Mouse (Mus musculus) CH12.LX (cell line): ENCODE data around the gene Pygm. TPM values are rescaled to one million over a fixed set of nuclear protein-coding genes. Genes with fewer than 3 reads are reported as not detected.

ENCODE experiments used
- DNase-seq: peaks from one replicate; pipeline ENCODE4 v3.0.0-alpha.2; 2013; ENCODE audit errors: extremely low read depth
- H3K27ac ChIP-seq: 2 replicates; pipeline ENCODE4 v1.5.1; 2012; ENCODE audit warnings: low read depth, mild to moderate bottlenecking, control low read depth, moderate library complexity; ENCODE audit not compliant: insufficient read depth
- H3K27me3 ChIP-seq: replicated peaks from 2 replicates; pipeline ENCODE3; 2012; ENCODE audit warnings: inconsistent platforms
- H3K36me3 ChIP-seq, 2 experiments: replicated peaks in 1 of 2; 2 replicates each; pipeline versions ENCODE3 to v1.6.1; 2012; ENCODE audit warnings: inconsistent platforms in 1 of 2, low read length in 1 of 2, mild to moderate bottlenecking in 1 of 2, mixed read lengths in 1 of 2, moderate library complexity in 1 of 2; ENCODE audit not compliant: control insufficient read depth in 1 of 2, insufficient read depth in 1 of 2
- H3K4me1 ChIP-seq, 2 experiments: 2 replicates each; pipeline ENCODE4 v1.6.1; 2012; ENCODE audit warnings: inconsistent platforms in 1 of 2, moderate library complexity in 1 of 2; ENCODE audit not compliant: insufficient read depth in 2 of 2, control insufficient read depth in 1 of 2
- H3K4me2 ChIP-seq: 2 replicates; pipeline ENCODE4 v1.6.1; 2012; ENCODE audit warnings: low read depth, mild to moderate bottlenecking, control low read depth; ENCODE audit not compliant: poor library complexity, insufficient read depth, severe bottlenecking
- H3K4me3 ChIP-seq, 3 experiments: fragments of 150-350 bp in 1 of 3; sonication (generic) in 1 of 3; replicated peaks in 1 of 3; 2 replicates each; pipeline versions ENCODE3 to v1.5.1; 2011 to 2012; ENCODE audit warnings: low read depth in 2 of 3, low read length in 2 of 3, mild to moderate bottlenecking in 2 of 3, moderate library complexity in 2 of 3, control low read depth in 1 of 3, improper control_type of control experiment in 1 of 3, inconsistent platforms in 1 of 3, mixed read lengths in 1 of 3; ENCODE audit not compliant: poor library complexity in 1 of 3
- H3K79me2 ChIP-seq: replicated peaks from 2 replicates; pipeline ENCODE4 v1.6.1; 2012; ENCODE audit warnings: mild to moderate bottlenecking, moderate library complexity; ENCODE audit not compliant: control insufficient read depth, poor library complexity, insufficient read depth, severe bottlenecking; ENCODE audit errors: extremely low read depth
- H3K9ac ChIP-seq: 2 replicates; pipeline ENCODE4 v1.6.1; 2012; ENCODE audit warnings: low read depth, mild to moderate bottlenecking, control low read depth, moderate library complexity; ENCODE audit not compliant: insufficient read depth
- H3K9me3 ChIP-seq: replicated peaks from 2 replicates; pipeline ENCODE3; 2012; ENCODE audit warnings: low read length, inconsistent platforms, mixed read lengths
- BHLHE40 ChIP-seq: IDR thresholded peaks from 2 replicates; pipeline ENCODE4 v1.6.1; 2011; ENCODE audit warnings: mild to moderate bottlenecking, low read depth, low read length, improper control_type of control experiment
- CHD1 ChIP-seq: IDR thresholded peaks from 2 replicates; pipeline ENCODE4 v1.6.1; 2012; ENCODE audit warnings: low read depth, low read length, improper control_type of control experiment, inconsistent platforms
- CHD2 ChIP-seq: IDR thresholded peaks from 2 replicates; pipeline ENCODE4 v1.6.1; 2011; ENCODE audit warnings: low read length, improper control_type of control experiment
- E2F4 ChIP-seq: IDR thresholded peaks from 2 replicates; pipeline ENCODE4 v1.6.1; 2011; ENCODE audit warnings: low read depth, low read length, improper control_type of control experiment; ENCODE audit not compliant: insufficient replicate concordance
- ELF1 ChIP-seq: IDR thresholded peaks from 2 replicates; pipeline ENCODE4 v1.6.1; 2014; ENCODE audit warnings: low read depth, mild to moderate bottlenecking, inconsistent platforms, low read length, improper control_type of control experiment
- EP300 ChIP-seq: IDR thresholded peaks from 2 replicates; pipeline ENCODE4 v1.6.1; 2011; ENCODE audit warnings: low read length, improper control_type of control experiment
- GABPA ChIP-seq: IDR thresholded peaks from 2 replicates; pipeline ENCODE4 v1.6.1; 2012; ENCODE audit warnings: low read depth, low read length, improper control_type of control experiment, inconsistent platforms; ENCODE audit not compliant: insufficient replicate concordance
- IRF4 ChIP-seq: IDR thresholded peaks from 2 replicates; pipeline ENCODE4 v1.6.1; 2014; ENCODE audit warnings: low read depth, mild to moderate bottlenecking, inconsistent platforms, low read length, improper control_type of control experiment
- KAT2A ChIP-seq: IDR thresholded peaks from 2 replicates; pipeline ENCODE4 v1.6.1; 2012; ENCODE audit warnings: low read length, improper control_type of control experiment, inconsistent platforms; ENCODE audit not compliant: insufficient replicate concordance
- MAFK ChIP-seq: IDR thresholded peaks from 2 replicates; pipeline ENCODE4 v1.6.1; 2011; ENCODE audit warnings: low read length, improper control_type of control experiment; ENCODE audit not compliant: insufficient replicate concordance
- MAX ChIP-seq: IDR thresholded peaks from 2 replicates; pipeline ENCODE4 v1.6.1; 2011; ENCODE audit warnings: low read length, improper control_type of control experiment
- MAZ ChIP-seq: IDR thresholded peaks from 2 replicates; pipeline ENCODE4 v1.6.1; 2012; ENCODE audit warnings: low read depth, mild to moderate bottlenecking, inconsistent platforms, low read length, improper control_type of control experiment, moderate library complexity
- NRF1 ChIP-seq: IDR thresholded peaks from 2 replicates; pipeline ENCODE4 v1.6.1; 2014; ENCODE audit warnings: low read depth, mild to moderate bottlenecking, inconsistent platforms, low read length, improper control_type of control experiment, moderate library complexity
- POLR2A ChIP-seq: IDR thresholded peaks from 2 replicates; pipeline ENCODE4 v1.6.1; 2011; ENCODE audit warnings: low read depth, mild to moderate bottlenecking, improper control_type of control experiment, low read length
- POLR2AphosphoS2 ChIP-seq: IDR thresholded peaks from 2 replicates; pipeline ENCODE4 v1.6.1; 2011; ENCODE audit warnings: low read depth, low read length, improper control_type of control experiment
- RAD21 ChIP-seq: IDR thresholded peaks from 2 replicates; pipeline ENCODE4 v1.6.1; 2011; ENCODE audit warnings: low read depth, mild to moderate bottlenecking, low read length, improper control_type of control experiment, moderate library complexity
- RCOR1 ChIP-seq: conservative IDR thresholded peaks from 2 replicates; pipeline ENCODE4 v1.6.1; 2012; ENCODE audit warnings: low read depth, mild to moderate bottlenecking, inconsistent platforms, low read length, improper control_type of control experiment
- SIN3A ChIP-seq: IDR thresholded peaks from 2 replicates; pipeline ENCODE4 v1.6.1; 2012; ENCODE audit warnings: low read length, improper control_type of control experiment, inconsistent platforms
- SMC3 ChIP-seq: IDR thresholded peaks from 2 replicates; pipeline ENCODE4 v1.6.1; 2011; ENCODE audit warnings: low read depth, low read length, improper control_type of control experiment
- TCF12 ChIP-seq: IDR thresholded peaks from 2 replicates; pipeline ENCODE4 v1.6.1; 2014; ENCODE audit warnings: low read depth, mild to moderate bottlenecking, inconsistent platforms, low read length, improper control_type of control experiment
- UBTF ChIP-seq: IDR thresholded peaks from 2 replicates; pipeline ENCODE4 v1.6.1; 2012; ENCODE audit warnings: low read depth, mild to moderate bottlenecking, inconsistent platforms, low read length, improper control_type of control experiment, moderate library complexity
- USF2 ChIP-seq: conservative IDR thresholded peaks from 2 replicates; pipeline ENCODE4 v1.6.1; 2011; ENCODE audit warnings: low read depth, low read length, improper control_type of control experiment
- ZKSCAN1 ChIP-seq: IDR thresholded peaks from 2 replicates; pipeline ENCODE4 v1.6.1; 2012; ENCODE audit warnings: low read depth, inconsistent platforms, low read length, improper control_type of control experiment, borderline replicate concordance
- ZMIZ1 ChIP-seq: IDR thresholded peaks from 2 replicates; pipeline ENCODE4 v1.6.1; 2012; ENCODE audit warnings: low read depth, mild to moderate bottlenecking, inconsistent platforms, low read length, improper control_type of control experiment
- ZNF384 ChIP-seq: IDR thresholded peaks from 2 replicates; pipeline ENCODE4 v1.6.1; 2012; ENCODE audit warnings: low read depth, low read length, improper control_type of control experiment, inconsistent platforms
- dilution Hi-C: fragments of 300-500 bp; cut with MboI; formaldehyde crosslinking; loops from 2 replicates; pipeline ENCODE4 v1.14.3; 2020; ENCODE audit warnings: low sequenced_read_pairs; ENCODE audit not compliant: extremely low pct_unique_long_range_greater_than_20kb, extremely low pct_ligation_motif_present
- in situ Hi-C: fragments of 300-500 bp; cut with MboI; formaldehyde crosslinking; loops from 3 replicates; pipeline ENCODE4 v1.14.3; 2019; ENCODE audit warnings: low sequenced_read_pairs, low pct_ligation_motif_present, low pct_unique_long_range_greater_than_20kb, mixed read lengths
- polyA plus RNA-seq: library from polyadenylated mRNA; unstranded; fragments of >175 nt; gene quantifications from 2 replicates; pipeline ENCODE4 v1.2.1, GENCODE M21; 2012; ENCODE audit warnings: low read depth; ENCODE audit not compliant: insufficient read length
- total RNA-seq, 2 experiments: library from RNA; depleted of rRNA; stranded (reverse); fragments of 300-350 nt in 1 of 2; fragments of >200 nt in 1 of 2; gene quantifications; 2 replicates each; pipeline ENCODE4 v1.2.3; 2012 to 2014

The Pygm gene
- total and polyA plus RNA-seq, 3 experiments: 0.32 to 2.0 (median 0.47) TPM

GRCm38 (mm10) chr19:6340524-6341452 lies 43.4 kb upstream of the Pygm start, which contains the start of gene Map4k2 (continued):
- TF ChIP-seq SMC3: no peak
- 0 out of 2 replicates have a peak, but pooled peaks have one; percentile 55 for TF ChIP-seq RCOR1
- no peak for TF ChIP-seq MAX
- no peak for TF ChIP-seq ZNF384
- TF ChIP-seq MAZ: peak; percentile 92
- TF ChIP-seq MAFK: no peak
- TF ChIP-seq ZMIZ1: no peak
- no peak for TF ChIP-seq UBTF
- TF ChIP-seq KAT2A: 0 out of 2 replicates have a peak, but pooled peaks have one; percentile 58
- TF ChIP-seq TCF12: peak; percentile 81
- TF ChIP-seq CHD2: peak; percentile 89
- no peak for TF ChIP-seq RAD21
- TF ChIP-seq USF2: no peak
- TF ChIP-seq POLR2AphosphoS2: peak; percentile 36; the same call in 1 of the 2 replicates
- peak; percentile 75 for TF ChIP-seq IRF4
- peak; percentile 55 for TF ChIP-seq NRF1

- H3K4me1 ChIP-seq: peaks cover 38 to 72% of the 10 kb centered on the region in 2 experiments
- H3K79me2 ChIP-seq: peaks cover 17% of the 10 kb centered on the region
- peak overlapping the region; percentile 77 for H3K27ac ChIP-seq
- in situ Hi-C loops: no loop called here
- dilution Hi-C loops: no loop called here
- peak overlapping the region; percentile 81 for H3K9ac ChIP-seq
- no peak for DNase-seq
- peak overlapping the region; percentile 90 for H3K4me2 ChIP-seq
- no peaks in the 10 kb centered on the region for H3K9me3 ChIP-seq
- H3K27me3 ChIP-seq: no peaks in the 10 kb centered on the region
- TF ChIP-seq GABPA (no peak), EP300 (no peak), POLR2A (no peak), POLR2AphosphoS2 (no peak), ELF1 (0 out of 2 replicates have a peak, but pooled peaks have one; percentile 20), ZMIZ1 (no peak), CHD1 (0 out of 2 replicates have a peak, but pooled peaks have one; percentile 17), RCOR1 (no peak), SIN3A (0 out of 2 replicates have a peak, but pooled peaks have one; percentile 4), E2F4 (no peak), ZKSCAN1 (no peak), BHLHE40 (peak; percentile 48)
- peak overlapping the region; percentile 75 to 96 (median 90) for H3K4me3 ChIP-seq
- peaks cover 62 to 75% of the 10 kb centered on the region in 2 experiments for H3K36me3 ChIP-seq
Observed at GRCm38 (mm10) chr19:6341453-6342077, 42.6 kb upstream of the Pygm start.
